Mouse (Mus musculus): Measurements from ENCODE around the gene Olfr360.
"Not testable (repeated sequence)": the region's sequence is repeated elsewhere in the genome, so short reads cannot be mapped to it uniquely, and the experiment has no call there.

The Olfr360 gene

GRCm38 (mm10) chr2:37065446-37065845 is at the start of gene Olfr360:
TSS of gene Olfr360 (plus strand) at chr2:37065746.
- DNase-seq (ENCODE audit: low spot score): no peak

GRCm38 (mm10) chr2:37089190-37089589 is 23.6 kb downstream of the Olfr360 start, which contains the start of gene Olfr361:
TSS of gene Olfr361 (minus strand) at chr2:37089290.
- DNase-seq (ENCODE audit: low spot score): not testable (repeated sequence)

- no peak for DNase-seq (ENCODE audit: low spot score)
Measured at GRCm38 (mm10) chr2:37117810-37118209, 52.3 kb downstream of the Olfr360 start, which contains the start of gene Olfr362. TSS of gene Olfr362 (minus strand) at chr2:37117910.

Measured in layer of hippocampus, adult 9-10 months (tissue).